Mouse (Mus musculus) CD4-positive, CD25-positive, alpha-beta regulatory T cell, adult 4 months (primary cell): ENCODE measurements at regions not wholly inside any gene's neighbourhood (a gene's known extent, or its start where the extent isn't known, plus 50 kb on each side); places are given as distances from the start of the nearest gene placed in this dataset.

Experiments used
- ATAC-seq: one replicate; pipeline ENCODE4 v1.8.0; 2017

- ATAC-seq = no peak
These were observed 115.3 kb downstream of the Rgs21 start for GRCm38 (mm10) chr1:144452141-144452540.

- ATAC-seq = no peak
These were observed 115.7 kb downstream of the Rgs21 start for GRCm38 (mm10) chr1:144451731-144452130.

- no peak for ATAC-seq
These were observed 130.8 kb downstream of the Rgs21 start for GRCm38 (mm10) chr1:144436617-144437016.

- no peak for ATAC-seq
These were observed 134.7 kb downstream of the Rgs21 start for GRCm38 (mm10) chr1:144432816-144433215.

GRCm38 (mm10) chr1:144431535-144432276 is 135.8 kb downstream of the Rgs21 start:
- no peak for ATAC-seq

GRCm38 (mm10) chr1:144421374-144421773 is 146.1 kb downstream of the Rgs21 start:
- ATAC-seq = no peak

- ATAC-seq = peak; percentile 88
These were observed 157.6 kb upstream of the Rgs1 start for GRCm38 (mm10) chr1:144406387-144407383.

GRCm38 (mm10) chr1:144405724-144406123 is 156.7 kb upstream of the Rgs1 start:
- ATAC-seq = no peak

- ATAC-seq = no peak
These were observed 156.0 kb upstream of the Rgs1 start for GRCm38 (mm10) chr1:144405031-144405430.

- ATAC-seq = peak; percentile 81
These were observed 131.1 kb upstream of the Rgs1 start for GRCm38 (mm10) chr1:144379991-144380594.

GRCm38 (mm10) chr1:144374121-144374520 is 125.1 kb upstream of the Rgs1 start:
- no peak for ATAC-seq

- ATAC-seq = no peak
These were observed 118.5 kb upstream of the Rgs1 start for GRCm38 (mm10) chr1:144367492-144367891.

GRCm38 (mm10) chr1:144355560-144356310 is 106.7 kb upstream of the Rgs1 start:
- peak; percentile 69 for ATAC-seq

GRCm38 (mm10) chr1:144355041-144355440 is 106.0 kb upstream of the Rgs1 start:
- no peak for ATAC-seq

- ATAC-seq = peak; percentile 75
These were observed 104.3 kb upstream of the Rgs1 start for GRCm38 (mm10) chr1:144353320-144353719.

GRCm38 (mm10) chr1:144343820-144344219 is 94.8 kb upstream of the Rgs1 start:
- no peak for ATAC-seq

GRCm38 (mm10) chr1:144343299-144343698 is 94.3 kb upstream of the Rgs1 start:
- no peak for ATAC-seq

GRCm38 (mm10) chr1:144337572-144337971 is 88.5 kb upstream of the Rgs1 start:
- peak; percentile 84 for ATAC-seq

GRCm38 (mm10) chr1:144330365-144331050 is 81.5 kb upstream of the Rgs1 start:
- ATAC-seq = peak; percentile 96

GRCm38 (mm10) chr1:144319406-144319805 is 70.4 kb upstream of the Rgs1 start:
- no peak for ATAC-seq

GRCm38 (mm10) chr1:144318289-144318688 is 69.2 kb upstream of the Rgs1 start:
- ATAC-seq = no peak

GRCm38 (mm10) chr1:144317560-144317959 is 68.5 kb upstream of the Rgs1 start:
- no peak for ATAC-seq
